Mouse (Mus musculus) heart, embryonic 14.5 days (tissue): Measurements from ENCODE around the gene Nlrp9a. TPM values are rescaled to one million over a fixed set of nuclear protein-coding genes. Genes with fewer than 3 reads are reported as not detected.
"Not testable (repeated sequence)": the region's sequence is repeated elsewhere in the genome, so short reads cannot be mapped to it uniquely, and the experiment has no call there.

ENCODE experiments used
- ATAC-seq: fragments of 200-750 bp; cut with Nextera tagmentation; 2 replicates; pipeline ENCODE4 v1.8.0; 2017; ENCODE audit warnings: low read depth, moderate TSS enrichment; ENCODE audit not compliant: insufficient number of reproducible peaks, insufficient read depth, low FRiP score
- H3K27ac ChIP-seq, 2 experiments: fragments of 200-500 bp in 1 of 2; fragments of 300-500 bp in 1 of 2; sonication (generic) in 1 of 2; replicated peaks in 1 of 2; 2 replicates each; pipeline ENCODE4 v1.5.1; 2012 to 2014; ENCODE audit warnings: low read depth in 2 of 2, low read length in 2 of 2, control low read depth in 1 of 2, mild to moderate bottlenecking in 1 of 2, mixed read lengths in 1 of 2; ENCODE audit not compliant: control insufficient read depth in 1 of 2, insufficient read depth in 1 of 2
- H3K27me3 ChIP-seq: fragments of 300-500 bp; sonication (generic); 2 replicates; pipeline ENCODE4 v1.6.1; 2014; ENCODE audit warnings: mild to moderate bottlenecking, low read length, control low read depth; ENCODE audit not compliant: control insufficient read depth, insufficient read depth
- H3K36me3 ChIP-seq: fragments of 300-500 bp; sonication (generic); 2 replicates; pipeline ENCODE4 v1.6.1; 2014; ENCODE audit warnings: mild to moderate bottlenecking, control low read depth, low read length, mixed read lengths; ENCODE audit not compliant: control insufficient read depth, insufficient read depth
- H3K4me1 ChIP-seq, 2 experiments: fragments of 200-500 bp in 1 of 2; fragments of 300-500 bp in 1 of 2; sonication (generic) in 1 of 2; 2 replicates each; pipeline ENCODE4 v1.6.1; 2012 to 2014; ENCODE audit warnings: low read length in 2 of 2, control low read depth in 1 of 2, mixed read lengths in 1 of 2; ENCODE audit not compliant: control insufficient read depth in 2 of 2, insufficient read depth in 2 of 2
- H3K4me2 ChIP-seq: fragments of 300-500 bp; sonication (generic); 2 replicates; pipeline ENCODE4 v1.6.1; 2014; ENCODE audit warnings: mild to moderate bottlenecking, low read length
- H3K4me3 ChIP-seq, 2 experiments: fragments of 200-500 bp in 1 of 2; fragments of 300-500 bp in 1 of 2; sonication (generic) in 1 of 2; 2 replicates each; pipeline ENCODE4 v1.5.1; 2012 to 2014; ENCODE audit warnings: low read length in 2 of 2, mild to moderate bottlenecking in 2 of 2, control low read depth in 1 of 2, low read depth in 1 of 2, moderate library complexity in 1 of 2; ENCODE audit not compliant: control insufficient read depth in 1 of 2, insufficient read depth in 1 of 2
- H3K9ac ChIP-seq: fragments of 300-500 bp; sonication (generic); 2 replicates; pipeline ENCODE4 v1.6.1; 2014; ENCODE audit warnings: mild to moderate bottlenecking, low read length
- H3K9me3 ChIP-seq: fragments of 300-500 bp; sonication (generic); 2 replicates; pipeline ENCODE4 v1.6.1; 2016; ENCODE audit warnings: low read length, control low read depth; ENCODE audit not compliant: control insufficient read depth
- WGBS: fragments of 180-500 bp; shearing (Covaris S2); extraction: QIAGEN DNeasy Blood & Tissue Kit; methylation state at CpG from one replicate; pipeline ENCODE4 v1.1.7; 2014; 5-methylcytosine and 5-hydroxymethylcytosine counted together
- microRNA-seq: library from miRNA; unstranded; fragments of <30 nt; microRNA quantifications from one replicate; pipeline ENCODE4, GENCODE M21; 2016
- polyA plus RNA-seq: library from polyadenylated mRNA; unstranded; fragments of >200 nt; fragmentation: Nextera tagmentation; extraction: Ambion mirVana; gene quantifications from 2 replicates; pipeline ENCODE4 v1.2.1, GENCODE M21; 2014

The Nlrp9a gene
- polyA plus RNA-seq, result not detected in 2 replicates

- H3K27me3 ChIP-seq, H3K27ac ChIP-seq, H3K9me3 ChIP-seq, H3K4me2 ChIP-seq, H3K9ac ChIP-seq, H3K4me3 ChIP-seq, H3K4me1 ChIP-seq, H3K36me3 ChIP-seq, ATAC-seq: not testable (repeated sequence)
- WGBS, result 51% methylated on average over 2 of the region's 2 CpGs
These were observed at the start of gene Nlrp9a for GRCm38 (mm10) chr7:26534723-26535122. Gene Nlrp9a (plus strand): TSS chr7:26535023.

- H3K27ac ChIP-seq, H3K27me3 ChIP-seq, H3K4me1 ChIP-seq, ATAC-seq, H3K4me2 ChIP-seq, H3K9me3 ChIP-seq, H3K36me3 ChIP-seq, H3K4me3 ChIP-seq, H3K9ac ChIP-seq: not testable (repeated sequence)
- 75% methylated on average over 18 of the region's 18 CpGs for WGBS
These were observed 45.3 kb upstream of the Nlrp9a start for GRCm38 (mm10) chr7:26489514-26489913.

GRCm38 (mm10) chr7:26589077-26589476 is 54.3 kb downstream of the Nlrp9a start:
- H3K36me3 ChIP-seq, result no peaks in the 10 kb centered on the region
- no peaks in the 10 kb centered on the region for H3K4me1 ChIP-seq
- H3K4me2 ChIP-seq, result no peak overlapping the region
- ATAC-seq, result no peak
- no peak overlapping the region for H3K9ac ChIP-seq
- H3K4me3 ChIP-seq, result no peak overlapping the region
- H3K9me3 ChIP-seq, result no peaks in the 10 kb centered on the region
- no peaks in the 10 kb centered on the region for H3K27me3 ChIP-seq
- no peak overlapping the region for H3K27ac ChIP-seq

DNA sequence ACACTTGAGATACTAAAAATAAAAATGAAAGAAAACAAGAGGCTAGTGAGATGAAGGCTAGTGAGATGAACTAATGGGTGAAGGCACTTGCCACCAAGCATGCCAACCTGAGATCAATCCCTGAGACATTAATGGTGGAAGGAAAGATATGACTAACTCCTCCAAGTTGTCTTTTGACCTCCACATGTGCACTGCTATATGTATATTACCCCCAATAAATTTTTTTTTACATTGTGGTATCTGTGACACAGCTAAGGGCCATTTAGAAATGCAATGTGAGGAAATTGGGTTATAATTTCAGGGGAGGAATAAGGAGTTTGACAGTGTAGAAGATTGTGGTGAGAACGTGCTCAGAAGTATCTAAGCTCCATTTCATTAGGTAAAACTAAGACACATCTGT is 55.0 kb downstream of the Nlrp9a start:
- no peak for ATAC-seq
- Histone ChIP-seq H3K9me3 (no peaks in the 10 kb centered on the region), H3K4me1 (no peaks in the 10 kb centered on the region), H3K27ac (no peak overlapping the region), H3K4me2 (no peak overlapping the region), H3K9ac (no peak overlapping the region), H3K27me3 (no peaks in the 10 kb centered on the region), H3K36me3 (no peaks in the 10 kb centered on the region), H3K4me3 (no peak overlapping the region)
- WGBS, result 57% methylated on average over 1 of the region's 1 CpGs

DNA sequence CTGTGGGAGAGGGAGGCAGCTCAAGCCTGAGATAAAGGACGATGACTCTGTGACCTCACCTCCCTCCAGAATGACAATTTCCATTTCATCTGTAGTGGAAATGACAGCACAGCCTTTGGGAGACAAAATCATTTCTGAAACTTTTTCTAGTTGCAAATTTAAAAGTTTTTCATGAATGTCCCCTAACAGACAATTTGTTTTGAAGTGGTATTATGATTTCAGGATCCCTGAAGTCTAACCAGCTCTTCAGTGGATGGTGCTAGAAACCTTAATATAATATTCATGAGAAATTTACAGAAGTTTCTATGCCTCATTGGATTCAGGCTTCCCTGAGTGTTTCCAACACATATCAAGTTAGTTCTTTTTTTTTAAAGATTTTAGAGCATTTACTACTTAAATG is 83.5 kb downstream of the Nlrp9a start, which contains the start of gene Vmn1r185:
TSS of gene Vmn1r185 (minus strand) at position 101 of the 400 bp plus-strand sequence.
- not testable (repeated sequence) for ATAC-seq, H3K27ac ChIP-seq
- WGBS, result 62% methylated on average over 1 of the region's 1 CpGs

More for the DNA sequence above, 83.5 kb downstream of the Nlrp9a start, which contains the start of gene Vmn1r185:
- not testable (repeated sequence) for H3K4me1 ChIP-seq, H3K4me2 ChIP-seq, H3K9ac ChIP-seq, H3K4me3 ChIP-seq, H3K36me3 ChIP-seq, H3K27me3 ChIP-seq, H3K9me3 ChIP-seq

Small RNA genes within 50 kb of the gene (microRNA-seq; reads per million reads assigned to microRNA genes)
- gene Gm25947, result not detected

Other genes with a start within 250 kb of the Nlrp9a start
- not detected in 2 replicates for gene Cyp2a4, start 227.9 kb upstream of the Nlrp9a start, polyA plus RNA-seq
- gene Nlrp9c, start 131.3 kb upstream of the Nlrp9a start, polyA plus RNA-seq, result not detected in 2 replicates
- not detected in 2 replicates for gene Nlrp4a, start 99.9 kb upstream of the Nlrp9a start, polyA plus RNA-seq
- not detected in 2 replicates for gene Vmn1r185, start 83.4 kb downstream of the Nlrp9a start, polyA plus RNA-seq
- not detected in 2 replicates for gene Cyp2b23, start 151.4 kb downstream of the Nlrp9a start, polyA plus RNA-seq
- gene Cyp2b19, start 222.1 kb downstream of the Nlrp9a start, polyA plus RNA-seq, result not detected in 2 replicates